Mouse (Mus musculus): ENCODE results near the gene Mrpl3.

GRCm38 (mm10) chr9:105053147-105053557, at the start of gene Mrpl3:
- no peak for TF ChIP-seq EP300 (IDR thresholded peaks at IDR 0.05; ENCODE audit: low read depth)
- no peak for TF ChIP-seq CTCF (IDR thresholded peaks at IDR 0.05; ENCODE audit: low read depth)

Measured in heart, postnatal 0 days (tissue).